Mouse (Mus musculus) urinary bladder, postnatal 4 days (tissue): Measurements from ENCODE around the gene Fbxo41.

ENCODE experiments used
- DNase-seq, 2 experiments: peaks; one replicate each; pipeline ENCODE4 v3.0.0; 2021 to 2022; ENCODE audit warnings: low spot score in 2 of 2

Fbxo41 gene

DNA sequence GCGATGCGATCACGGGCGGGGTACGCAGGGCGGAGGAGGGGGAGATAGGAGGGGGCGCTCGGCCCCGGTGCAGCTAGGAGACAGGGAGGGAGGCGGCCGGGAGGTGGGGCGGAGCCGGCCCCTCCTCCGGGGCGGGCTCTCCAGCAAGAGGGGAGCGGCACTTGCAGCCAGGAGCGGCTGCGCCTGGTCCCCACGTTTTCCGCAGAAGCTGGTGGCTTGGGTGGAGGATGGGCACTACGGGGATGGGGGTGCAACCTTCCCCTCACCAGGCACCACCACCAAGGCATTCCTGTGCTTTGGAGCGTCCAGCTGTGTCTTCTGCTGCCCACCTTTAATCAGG lies at the start of gene Fbxo41:
Gene Fbxo41, minus strand, starts transcription at position 84 of the 340 bp plus-strand sequence.
- DNase-seq = no peak

DNA sequence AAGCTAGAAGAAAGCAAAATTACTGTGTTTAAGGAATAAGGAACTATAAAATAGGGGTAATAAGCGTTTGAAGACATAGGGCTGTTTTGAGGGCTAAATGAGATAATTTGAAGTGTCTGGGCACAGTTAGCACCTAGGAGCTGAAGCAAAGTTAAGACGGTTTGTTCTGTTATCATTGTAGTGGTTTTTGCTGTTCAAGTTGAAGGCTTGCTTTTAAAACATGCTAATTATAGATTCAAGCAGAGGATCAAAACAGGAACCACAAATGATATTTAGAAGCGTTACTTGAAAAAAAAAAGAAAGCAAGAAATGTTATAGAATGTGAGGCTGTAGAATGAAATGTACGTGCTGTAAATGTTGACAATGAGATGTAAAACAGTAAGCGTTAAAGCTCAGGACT lies 44.8 kb upstream of the Fbxo41 start:
- no peak for DNase-seq

DNA sequence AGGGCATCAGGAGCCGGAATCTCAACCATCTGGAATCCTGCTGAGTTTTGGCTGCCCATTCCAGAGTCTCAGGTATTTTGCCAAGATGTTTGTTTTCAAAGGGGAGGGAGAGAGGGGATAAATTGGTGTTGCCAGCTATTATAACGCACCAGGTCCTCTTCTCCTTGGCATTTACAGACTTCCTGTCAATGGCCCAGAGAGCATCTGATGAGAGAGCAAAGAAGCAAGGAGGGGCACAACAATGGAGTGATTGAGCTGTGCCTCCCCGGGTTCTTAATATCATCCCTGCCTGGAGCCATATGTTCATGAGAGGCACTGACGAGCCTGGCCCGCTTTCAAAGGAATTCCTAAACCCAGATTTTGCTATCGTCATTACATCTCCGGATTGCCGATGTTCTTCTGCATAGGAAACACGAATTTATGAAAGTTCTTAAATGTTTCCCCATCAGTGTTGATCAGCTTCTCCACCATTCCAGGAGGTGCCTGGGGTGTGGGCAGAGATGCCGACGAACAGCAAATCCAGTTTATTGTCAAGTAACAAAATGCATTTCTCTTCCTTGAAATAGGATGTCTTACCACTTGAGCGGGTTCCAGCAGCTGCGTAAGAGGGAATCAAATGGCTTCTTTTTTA lies 41.6 kb upstream of the Fbxo41 start:
- DNase-seq = no peak

DNA sequence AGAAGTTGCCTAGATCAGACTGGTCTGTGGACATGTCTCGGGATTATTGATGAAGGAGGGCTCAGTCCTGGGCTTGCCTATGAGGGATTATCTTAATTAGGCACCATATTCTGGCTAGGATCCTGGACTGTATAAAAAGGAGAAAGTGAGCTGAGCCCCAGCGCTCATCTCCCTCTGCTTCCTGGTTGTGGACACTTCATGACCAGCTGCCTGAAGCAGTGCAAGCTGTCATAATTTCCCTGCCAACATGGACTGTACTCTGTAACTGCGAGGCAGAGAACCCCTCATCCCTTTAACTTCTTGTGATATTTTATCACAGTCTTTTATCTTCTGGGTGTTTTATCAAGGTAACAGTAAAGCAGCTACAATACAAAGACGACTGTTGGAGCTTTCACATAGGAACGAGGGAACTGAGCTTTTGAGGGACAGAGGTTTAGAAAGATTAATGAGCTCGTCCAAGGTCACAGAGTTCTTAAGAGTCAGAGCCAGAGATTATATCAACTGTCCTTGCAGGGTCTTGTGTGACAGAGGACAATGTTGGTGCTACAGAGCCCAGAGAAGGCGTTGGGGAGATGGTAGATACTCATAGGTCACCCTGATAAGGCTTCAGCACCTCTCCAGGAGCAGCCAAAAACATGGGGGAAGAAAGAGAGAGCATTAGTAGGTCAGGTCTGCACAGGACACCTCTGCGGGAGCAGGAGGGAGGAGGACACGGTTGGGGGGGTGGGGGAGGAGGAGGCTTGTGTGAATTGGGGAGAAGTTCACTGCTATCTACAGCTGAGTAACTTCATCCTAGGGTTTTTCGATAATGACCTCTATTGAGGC lies 40.8 kb upstream of the Fbxo41 start:
- DNase-seq = no peak

DNA sequence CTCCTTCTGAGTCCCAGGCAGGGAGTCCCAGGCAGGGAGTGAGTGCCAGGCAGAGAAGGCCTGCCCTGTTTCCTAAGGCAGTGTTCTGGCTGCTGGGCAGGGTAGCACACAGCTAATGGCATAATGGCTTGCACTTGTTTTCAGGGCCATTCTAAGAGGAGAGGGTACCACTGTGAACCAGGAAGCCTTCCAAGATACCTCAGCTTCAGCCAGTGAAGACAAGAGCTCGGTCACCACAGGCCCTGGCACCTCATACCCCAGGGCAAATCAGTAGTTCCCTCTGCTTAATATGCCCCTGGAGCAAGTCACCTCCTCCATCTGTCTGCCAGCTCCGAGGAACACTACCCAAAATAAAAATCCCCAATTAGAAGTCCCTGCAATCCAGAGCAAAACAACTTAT lies 20.0 kb upstream of the Fbxo41 start:
- no peak for DNase-seq

DNA sequence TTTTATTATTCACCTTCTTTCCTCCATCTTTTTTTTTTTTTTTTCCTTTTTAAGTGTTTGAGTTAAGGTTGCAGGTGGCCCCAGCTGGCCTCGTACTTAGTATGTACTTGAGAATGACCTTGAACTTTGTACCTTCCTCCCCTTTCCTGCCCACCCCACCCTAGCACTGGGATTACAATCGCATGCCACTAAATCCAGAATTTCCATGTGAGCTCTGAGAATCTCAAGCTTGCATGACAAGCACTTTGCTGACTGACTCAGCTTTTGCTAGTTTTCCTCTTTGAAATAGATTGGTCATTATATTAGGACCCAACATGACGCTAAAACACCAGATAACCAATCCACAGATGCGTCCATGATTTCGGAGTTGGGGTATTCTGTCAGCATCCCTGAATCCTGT lies 19.2 kb upstream of the Fbxo41 start:
- no peak for DNase-seq

DNA sequence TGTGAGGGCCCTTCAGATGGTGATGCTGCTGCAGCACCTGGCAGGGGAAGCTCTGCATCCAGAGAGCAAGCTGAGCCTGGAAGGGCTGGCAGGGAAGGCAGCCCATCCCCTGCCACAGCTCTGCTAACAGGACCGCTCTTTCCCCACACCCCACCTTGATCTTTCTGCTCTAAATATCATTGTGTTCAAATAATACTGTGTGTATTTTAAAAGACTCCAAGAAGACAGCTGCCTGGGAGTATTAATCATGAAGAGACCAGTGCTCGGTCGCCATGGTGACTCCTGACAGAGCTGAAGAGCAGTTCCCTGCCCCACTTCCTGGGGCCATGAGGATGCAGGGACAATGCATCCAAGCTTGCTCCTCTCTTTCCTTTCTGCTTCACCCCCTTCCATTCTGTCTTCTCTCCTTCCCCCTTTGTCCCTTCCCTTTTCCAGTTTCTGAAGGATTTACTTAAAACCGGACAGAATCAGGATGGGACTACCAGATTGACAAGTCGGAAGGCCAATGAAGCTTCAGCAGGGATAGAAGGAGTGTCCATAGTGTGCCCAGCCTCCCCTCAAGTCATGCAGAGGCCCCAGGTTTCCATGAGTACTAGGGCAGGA lies 15.4 kb upstream of the Fbxo41 start:
- no peak for DNase-seq

DNA sequence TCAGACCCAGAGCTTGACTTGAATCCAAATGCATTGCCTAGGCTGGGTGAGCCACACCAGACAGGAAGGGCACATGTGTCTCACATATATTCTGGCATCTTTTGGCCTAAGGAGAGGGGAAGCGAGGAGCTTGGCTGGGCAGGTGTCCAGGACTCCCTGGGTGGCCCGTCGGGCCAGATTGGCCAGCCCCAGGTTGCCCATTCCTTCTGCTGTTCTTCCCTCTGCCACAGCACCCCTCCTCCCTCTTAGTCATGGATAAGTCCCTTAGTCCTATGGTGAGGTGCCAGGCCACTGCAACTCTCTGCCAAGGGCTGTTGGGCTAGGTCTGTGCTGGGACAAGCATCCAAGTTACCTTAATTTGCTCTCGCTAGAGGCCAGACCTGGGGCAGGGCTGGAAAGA lies 13.1 kb upstream of the Fbxo41 start:
- DNase-seq = no peak

DNA sequence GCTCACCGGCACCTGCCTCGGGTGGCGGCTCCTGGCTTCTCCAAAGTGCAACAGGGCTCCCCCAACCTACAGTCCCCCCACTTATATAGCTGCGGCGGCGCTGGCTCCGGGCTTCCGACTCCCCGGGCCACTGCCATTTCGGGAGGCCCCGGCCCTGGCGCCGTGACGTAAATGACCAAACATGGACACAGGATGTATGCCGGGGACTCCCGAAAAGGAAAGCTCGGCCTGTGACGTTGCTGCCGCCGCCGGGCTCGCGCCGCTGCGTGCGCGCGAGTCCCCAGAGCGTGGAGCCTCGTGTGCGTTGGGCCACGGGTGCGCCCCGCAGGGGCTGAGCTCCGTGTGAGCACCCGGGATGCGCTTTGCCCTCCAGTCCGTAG lies 10.7 kb upstream of the Fbxo41 start, which contains the start of gene Egr4:
Gene Egr4, minus strand, starts transcription at position 59 of the 380 bp plus-strand sequence.
- no peak for DNase-seq

DNA sequence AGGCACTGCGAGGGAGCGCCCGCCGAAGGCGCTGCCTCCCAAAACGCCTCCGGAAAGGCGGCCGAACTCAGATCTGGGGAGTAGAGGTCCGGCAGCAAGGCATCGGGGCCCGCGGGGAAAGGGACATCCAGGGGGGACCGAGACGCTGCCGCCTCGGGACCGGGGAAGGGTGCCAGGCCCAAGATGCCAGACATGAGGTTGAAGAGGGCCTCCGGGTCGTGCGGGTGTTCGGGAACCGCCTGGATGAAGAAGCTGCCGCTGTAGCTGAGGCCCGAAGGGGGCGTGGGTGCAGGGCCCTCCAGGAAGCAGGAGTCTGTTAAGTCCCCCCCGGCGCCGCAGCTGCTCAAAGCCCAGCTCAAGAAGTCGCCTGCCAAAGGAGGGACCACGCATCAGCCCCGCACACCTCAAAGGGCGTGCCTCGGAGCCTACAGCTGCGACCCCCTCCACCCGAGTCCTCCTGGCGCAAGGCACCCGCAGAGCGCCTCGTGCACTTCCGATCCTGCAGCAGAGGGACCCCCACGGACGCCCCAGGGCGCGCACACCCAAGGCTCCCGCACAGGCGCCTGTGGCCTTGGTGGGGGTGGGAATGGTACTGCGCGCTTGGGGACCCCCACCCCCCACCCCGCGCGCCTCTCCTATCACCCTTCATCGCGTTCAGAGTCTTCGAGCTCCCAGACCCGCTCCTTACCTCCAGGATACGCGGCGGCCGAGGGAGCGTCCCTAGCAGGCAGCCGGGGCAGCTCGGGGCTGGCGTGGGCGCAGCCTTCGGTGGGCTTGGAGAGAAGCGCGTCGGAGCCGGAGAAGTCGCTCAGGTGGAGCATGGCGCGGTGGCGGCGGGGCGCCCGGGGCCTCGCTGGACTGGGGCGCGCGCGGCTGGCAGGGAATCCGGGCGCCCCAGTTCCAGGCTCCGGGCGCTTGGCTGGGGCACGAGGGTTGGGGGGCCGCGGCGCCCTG lies 10.1 kb upstream of the Fbxo41 start:
- DNase-seq = no peak

DNA sequence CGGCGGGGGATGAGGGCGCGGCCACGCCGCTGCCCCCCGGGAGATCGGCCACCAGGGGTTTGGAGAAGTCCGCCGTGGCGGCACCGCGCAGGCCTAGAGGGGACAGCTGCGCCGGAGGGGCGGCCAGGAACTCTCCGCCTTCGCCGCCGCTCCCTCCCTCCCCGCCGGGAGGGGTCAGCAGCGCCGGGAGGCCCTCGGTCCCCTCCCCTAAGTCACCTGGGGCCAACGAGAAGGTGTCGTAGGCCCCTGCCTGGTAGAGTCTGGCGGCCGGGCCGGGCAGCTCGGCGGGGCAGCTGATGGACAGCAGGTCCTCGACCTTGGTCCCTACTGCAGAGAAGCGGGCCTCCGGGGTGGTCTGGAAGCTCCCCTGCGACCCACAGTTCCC lies 9.3 kb upstream of the Fbxo41 start:
- DNase-seq = no peak

DNA sequence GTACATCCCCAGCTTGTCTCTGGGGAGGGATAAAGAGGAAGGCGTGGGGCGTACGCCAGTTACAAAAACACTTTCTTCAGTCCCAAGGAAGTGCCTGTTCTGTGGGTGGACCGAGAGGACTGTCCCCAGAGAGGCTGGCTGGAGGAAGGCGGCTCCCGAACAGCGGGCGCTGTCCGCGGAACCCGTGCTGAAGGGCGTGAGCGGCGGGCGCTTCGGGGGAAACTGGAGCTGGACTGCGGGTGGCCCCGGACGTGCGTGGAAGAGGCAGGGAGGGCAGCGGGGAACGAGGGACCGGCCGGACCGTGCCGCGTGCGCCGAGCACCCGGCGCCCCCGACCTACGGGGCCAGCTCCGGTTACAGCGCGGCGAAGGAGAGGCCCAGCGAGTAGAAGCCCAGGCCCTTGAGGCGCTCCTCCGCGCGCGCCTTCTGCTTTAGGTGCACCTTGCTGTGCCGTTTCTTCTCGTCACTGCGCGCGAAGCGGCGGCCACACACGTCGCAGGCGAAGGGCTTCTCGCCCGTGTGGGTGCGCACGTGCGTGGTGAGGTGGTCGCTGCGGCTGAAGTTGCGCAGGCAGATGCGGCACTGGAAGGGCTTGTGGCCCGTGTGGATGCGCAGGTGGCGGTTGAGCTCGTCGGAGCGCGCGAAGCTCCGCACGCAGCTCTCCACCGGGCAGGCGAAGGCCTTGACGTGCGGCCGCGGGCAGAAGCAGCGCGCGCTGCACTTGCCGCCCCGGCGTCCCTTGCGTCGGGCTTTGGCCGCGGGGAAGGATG lies 8.7 kb upstream of the Fbxo41 start:
- peak; percentile 39 to 68 for DNase-seq

DNA sequence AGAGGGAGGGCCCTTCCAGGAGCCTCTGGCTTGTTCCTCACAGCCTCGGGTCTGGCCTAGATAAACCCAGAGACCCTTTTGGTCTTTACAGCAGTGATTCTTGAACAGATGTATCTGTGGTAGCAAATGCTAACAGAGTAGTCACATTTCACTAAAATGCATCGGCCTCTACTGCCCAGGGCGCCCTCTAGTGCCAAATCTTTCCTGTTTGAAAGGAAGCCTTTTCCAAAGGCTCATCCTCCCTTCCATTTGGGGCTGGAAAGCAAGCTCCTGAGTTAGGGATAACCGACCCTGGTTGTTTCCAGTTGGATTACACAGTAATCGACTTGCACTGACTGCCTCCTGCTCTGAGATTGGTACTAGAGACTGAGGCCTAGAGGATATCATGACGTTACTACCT lies 7.7 kb upstream of the Fbxo41 start:
- DNase-seq = no peak

DNA sequence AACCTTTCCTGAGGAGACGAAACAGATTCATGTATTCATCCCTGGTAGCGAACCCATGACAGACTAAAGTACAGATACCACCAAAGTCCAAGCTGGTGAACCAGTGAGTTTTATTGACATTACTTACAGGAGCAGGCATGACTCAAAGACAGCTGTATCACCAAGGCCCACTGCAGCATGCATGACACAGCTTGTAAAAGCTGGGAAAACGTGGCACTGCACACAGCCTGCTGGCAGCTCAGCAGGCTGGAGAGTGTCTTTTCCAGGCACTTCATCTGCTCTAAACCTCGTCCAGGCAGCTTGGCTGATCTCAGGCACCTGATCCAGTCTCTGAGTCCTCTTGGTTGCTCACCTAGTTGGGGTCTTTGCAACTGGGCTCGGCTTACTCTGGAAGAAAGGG lies 5.8 kb upstream of the Fbxo41 start:
- no peak for DNase-seq

DNA sequence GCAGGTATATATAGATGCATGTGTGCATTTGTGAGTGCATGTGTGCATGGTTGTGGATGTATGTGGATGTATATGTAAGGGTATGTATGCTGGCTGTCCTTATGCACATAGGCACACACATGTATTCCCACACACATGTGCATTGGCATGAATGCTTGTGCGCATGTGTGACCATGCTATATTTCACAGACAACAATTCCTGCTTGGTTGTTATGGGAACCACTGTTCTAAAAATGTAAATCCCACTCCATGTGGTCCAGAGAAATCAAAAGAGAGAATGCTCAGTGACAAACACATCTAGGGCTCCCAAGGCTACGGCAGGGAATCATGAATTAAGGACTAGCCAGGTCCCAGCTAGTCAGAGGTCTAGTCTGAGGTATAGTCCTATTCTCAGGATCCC lies 2.1 kb upstream of the Fbxo41 start:
- no peak for DNase-seq

DNA sequence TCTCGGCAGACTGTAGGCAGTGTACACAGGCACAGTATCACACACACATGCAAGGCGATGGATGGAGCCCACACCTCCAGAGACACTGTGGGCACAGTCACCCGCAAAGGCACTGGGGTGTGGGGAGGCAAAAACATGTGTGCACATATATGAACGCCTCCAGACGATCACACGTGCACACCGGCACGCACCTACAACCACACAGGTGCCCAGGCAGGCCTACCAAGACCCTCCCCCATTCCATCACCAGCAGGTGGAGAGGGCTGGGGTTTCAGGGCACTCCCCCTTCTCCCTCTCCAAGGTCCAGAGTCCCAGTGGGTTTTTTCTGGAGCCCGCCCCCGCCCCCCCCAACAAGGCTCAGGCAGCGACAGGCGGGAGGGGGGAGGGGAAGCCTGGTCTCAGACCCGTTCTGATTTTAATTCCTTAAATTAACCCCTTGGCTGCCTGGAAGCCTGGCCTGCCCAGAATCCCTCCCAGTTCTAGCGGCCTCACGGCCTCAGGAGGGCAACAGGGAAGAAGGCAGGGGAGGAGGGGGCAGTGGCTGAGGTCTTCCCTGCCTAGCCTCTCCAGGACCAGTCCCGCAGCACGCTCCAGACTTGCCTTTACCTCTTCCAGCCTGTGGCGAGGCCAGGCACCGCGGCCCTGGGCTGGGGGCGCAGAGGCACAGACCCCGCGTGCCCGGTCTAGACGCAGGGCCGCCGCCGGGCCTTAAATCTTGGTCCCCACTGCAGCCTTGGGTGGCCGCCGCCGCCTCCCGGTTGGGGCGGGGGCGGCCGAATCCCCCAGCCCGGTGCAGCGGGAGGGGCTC lies 487 bp downstream of the Fbxo41 start:
- DNase-seq = no peak

DNA sequence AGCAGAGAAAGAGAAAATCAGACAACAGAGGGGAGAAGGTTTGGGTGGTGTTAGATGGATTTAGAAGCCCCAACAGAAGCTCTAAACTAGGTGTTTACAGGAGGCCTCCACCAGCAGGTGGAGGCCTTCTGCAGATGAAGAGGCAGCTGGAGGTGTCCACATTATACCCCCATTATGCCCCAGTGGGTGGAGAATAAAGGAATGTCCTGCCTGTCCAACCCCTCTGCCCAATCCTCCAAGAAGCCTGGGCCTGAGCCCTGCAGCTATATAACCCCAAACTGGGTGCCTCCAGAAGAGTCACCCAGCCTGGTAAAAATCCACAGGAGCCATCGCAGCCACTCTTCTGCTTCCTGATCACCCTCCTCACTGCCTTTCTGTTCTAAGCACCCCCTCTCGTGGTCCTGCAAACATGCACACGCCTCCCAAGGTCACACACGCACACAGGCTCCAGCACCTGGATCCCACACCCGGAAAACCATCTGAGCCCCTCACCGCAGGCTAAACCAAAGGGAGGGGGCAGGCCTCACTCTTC lies 1.2 kb downstream of the Fbxo41 start:
- DNase-seq = no peak

DNA sequence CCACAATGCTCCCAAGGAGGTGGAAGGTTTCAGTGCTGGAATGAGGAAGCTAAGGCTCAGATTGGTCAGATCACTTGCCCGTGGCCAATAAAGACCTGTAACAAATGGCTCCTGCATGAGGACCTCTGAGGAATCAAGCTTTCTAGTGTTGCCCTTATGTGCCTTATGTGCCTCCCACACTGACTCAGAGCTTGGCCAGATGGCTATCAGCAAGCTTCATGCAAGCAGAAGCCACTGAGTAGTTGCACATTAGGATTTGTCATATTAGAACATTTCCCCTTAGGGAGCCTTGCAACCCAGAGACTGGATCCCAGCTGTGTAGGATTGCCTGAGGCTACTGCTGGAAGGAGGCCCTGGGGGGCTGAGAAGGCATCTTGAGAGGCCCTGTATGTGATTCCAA lies 2.4 kb downstream of the Fbxo41 start:
- DNase-seq = no peak

DNA sequence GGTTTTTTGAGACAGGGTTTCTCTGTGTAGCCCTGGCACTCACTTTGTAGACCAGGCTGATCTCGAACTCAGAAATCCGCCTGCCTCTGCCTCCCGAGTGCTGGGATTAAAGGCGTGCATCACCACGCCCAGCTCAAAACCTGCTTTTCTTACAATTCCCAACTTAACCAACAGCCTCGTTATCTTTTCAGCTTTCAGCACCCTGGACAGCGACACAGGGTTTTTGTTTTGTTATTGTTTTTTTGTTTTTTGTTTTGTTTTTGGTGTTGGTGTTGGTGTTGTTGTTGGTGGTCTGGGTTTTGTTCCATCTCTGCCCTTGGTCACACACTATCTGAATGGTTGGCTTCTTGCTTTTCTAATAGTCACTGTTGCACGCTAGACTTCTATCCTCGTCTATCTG lies 4.6 kb downstream of the Fbxo41 start:
- no peak for DNase-seq

DNA sequence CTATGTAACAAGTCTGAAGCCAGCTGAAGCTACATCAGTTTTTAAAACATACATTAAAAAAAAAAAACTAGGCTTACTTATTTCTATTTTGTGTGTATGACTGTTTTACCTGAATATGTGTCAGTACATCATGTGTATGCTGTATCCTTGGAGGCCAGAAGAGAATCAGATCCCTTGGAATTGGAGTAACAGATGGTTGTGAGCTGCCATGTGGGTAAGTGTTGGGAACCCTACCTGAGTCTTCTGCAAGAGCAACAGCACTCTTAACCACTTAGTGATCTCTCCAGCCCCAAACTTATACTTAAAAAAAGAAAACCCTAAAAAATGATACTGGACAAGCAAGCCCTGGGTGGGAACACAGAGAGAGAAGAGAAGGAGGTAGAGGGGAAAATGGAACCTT lies 5.8 kb downstream of the Fbxo41 start:
- no peak for DNase-seq
